Mouse (Mus musculus) neutrophil, adult 5-6 weeks (primary cell): ENCODE data around the gene Rnf223. TPM values are rescaled to one million over a fixed set of nuclear protein-coding genes. Genes with fewer than 3 reads are reported as not detected.
A peak's percentile ranks its signal among the peaks of the same experiment; 100 is the strongest.

Source experiments
- ATAC-seq: fragments of 151-379, 151-347 bp; 2 replicates; pipeline ENCODE4 v1.8.0; 2017; ENCODE audit warnings: mild to moderate bottlenecking, moderate TSS enrichment; ENCODE audit not compliant: insufficient number of reproducible peaks, poor library complexity, low FRiP score, severe bottlenecking; ENCODE audit errors: extremely low read depth
- total RNA-seq: library from RNA; stranded (forward); fragments of 200-1000 nt; gene quantifications from 2 replicates; pipeline ENCODE4 v1.2.3, GENCODE M21; 2017

Gene Rnf223
- total RNA-seq: 0.25 and 0.58 TPM in 2 replicates

DNA sequence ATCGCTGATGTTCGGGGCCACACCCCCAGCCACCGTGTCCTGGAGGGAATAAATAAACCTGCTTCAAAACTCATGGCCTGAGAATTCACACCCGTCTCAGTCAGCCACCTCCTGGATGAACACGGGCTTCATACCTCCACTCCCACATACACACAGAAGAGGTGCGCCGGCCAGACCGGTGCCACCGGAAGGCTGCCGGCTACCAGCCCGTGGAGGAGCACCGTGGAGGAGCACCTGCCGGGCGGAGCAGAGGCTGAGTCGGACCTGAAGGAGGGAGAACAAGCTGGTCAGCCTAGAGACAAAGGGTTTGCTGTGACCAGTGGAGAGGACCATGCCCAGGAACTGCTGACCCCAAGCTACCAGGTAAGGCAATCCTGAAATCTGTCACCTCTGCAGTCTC lies at the start of gene Rnf223:
TSS of gene Rnf223 (plus strand) at position 78 of the 400 bp plus-strand sequence.
- ATAC-seq: no peak

DNA sequence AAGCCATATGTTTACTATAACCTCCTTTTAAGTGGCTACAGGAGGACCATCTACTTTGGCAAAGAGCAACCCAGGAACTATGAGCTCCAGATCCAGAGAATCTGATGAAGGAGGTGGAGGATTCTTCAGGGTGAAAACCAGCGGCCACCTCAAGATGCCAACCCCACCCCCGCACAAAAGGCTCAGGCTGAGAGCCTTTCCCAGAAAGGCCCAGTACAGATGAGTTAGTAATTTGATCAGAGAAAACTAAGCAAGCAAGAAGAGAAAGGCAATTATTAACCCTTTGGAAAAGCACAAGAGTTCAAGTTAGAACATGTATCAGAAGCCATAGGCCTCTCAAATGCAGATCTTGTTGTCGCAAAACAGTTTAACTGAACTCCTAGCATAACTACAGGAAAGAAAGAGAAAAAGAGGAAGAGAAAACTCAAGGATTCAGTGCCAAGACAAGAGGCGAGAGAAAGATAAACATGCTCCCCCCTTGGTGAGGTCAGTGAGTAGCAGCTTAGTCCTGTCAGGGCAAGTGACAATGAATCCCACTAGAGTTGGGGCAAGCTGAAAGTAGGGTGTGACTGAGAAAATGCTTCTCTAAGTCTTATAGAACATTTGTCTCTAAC lies 47.6 kb upstream of the Rnf223 start:
- no peak for ATAC-seq

DNA sequence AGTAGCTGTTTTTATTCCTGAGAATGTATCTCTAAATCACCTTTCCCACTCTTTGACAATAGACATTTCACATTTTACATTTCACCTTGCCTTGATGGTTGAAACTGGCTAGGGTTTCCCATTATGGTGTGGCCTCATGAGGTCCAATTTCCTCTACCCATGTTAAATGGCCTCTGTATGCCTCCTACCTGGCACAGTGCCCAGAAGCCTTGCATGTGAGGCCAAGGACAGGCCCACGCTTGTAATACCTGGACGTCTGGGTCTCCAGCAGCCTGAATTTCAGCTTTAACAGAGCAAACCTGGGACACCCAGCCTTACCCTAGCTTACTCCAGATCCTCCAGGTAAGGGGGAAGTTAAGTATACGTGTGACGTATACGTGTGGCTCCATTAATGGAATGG lies 47.0 kb upstream of the Rnf223 start:
- ATAC-seq: no peak

DNA sequence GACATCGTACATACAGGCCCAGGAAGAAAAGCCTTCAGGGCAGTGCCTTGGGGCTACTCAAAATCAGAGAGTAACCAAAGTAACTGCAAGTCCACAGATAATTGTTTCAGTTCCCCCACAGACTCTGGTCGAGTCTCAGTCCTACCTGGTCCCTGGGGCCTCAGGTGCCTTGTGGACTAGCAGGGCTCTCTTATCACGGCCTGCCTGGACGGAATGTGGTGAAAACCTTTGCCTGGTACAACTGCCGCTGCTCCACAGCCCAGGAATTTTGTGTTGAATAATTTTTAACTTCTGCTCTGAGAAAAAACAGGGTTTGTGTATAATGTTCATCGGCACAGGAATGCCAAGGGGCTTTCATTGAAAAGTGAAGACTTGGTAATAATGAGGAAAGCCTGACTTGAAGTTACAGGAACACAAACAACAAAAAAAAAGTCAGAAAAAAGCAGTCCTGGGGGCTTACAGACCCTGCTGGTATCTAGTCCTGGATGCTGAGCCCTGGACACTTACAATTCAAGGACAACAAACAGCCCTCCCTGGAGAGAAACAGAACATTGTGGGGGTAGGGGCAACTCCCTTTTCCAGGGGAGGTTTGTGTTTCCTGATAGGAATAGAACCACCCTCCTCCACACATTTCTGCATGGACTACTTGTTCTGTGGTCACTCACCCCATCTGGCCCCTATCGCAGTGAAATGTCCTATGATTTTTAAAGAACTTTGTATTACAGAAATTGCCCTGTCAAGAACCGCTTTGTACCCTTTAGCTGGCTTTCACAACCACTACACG lies 46.0 kb upstream of the Rnf223 start:
- no peak for ATAC-seq

DNA sequence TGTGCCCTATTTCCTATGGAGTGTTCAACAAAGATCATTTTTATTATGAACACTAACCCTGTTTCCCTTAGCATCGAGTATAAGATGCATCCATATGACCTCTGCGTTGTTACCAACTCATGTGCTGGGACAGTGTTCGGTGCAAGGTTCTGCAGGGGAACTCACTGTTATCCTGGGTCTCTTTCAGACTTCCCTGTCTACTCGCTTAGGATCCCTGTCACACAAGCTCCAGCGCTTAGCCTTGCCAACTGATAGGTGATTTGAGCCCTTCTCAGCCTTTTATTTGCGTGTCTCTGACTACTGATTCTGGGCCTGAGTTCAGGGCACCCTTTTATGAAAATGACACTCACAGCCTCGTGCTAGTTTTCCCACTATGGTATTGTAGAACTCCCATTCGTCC lies 45.1 kb upstream of the Rnf223 start:
- ATAC-seq: no peak

DNA sequence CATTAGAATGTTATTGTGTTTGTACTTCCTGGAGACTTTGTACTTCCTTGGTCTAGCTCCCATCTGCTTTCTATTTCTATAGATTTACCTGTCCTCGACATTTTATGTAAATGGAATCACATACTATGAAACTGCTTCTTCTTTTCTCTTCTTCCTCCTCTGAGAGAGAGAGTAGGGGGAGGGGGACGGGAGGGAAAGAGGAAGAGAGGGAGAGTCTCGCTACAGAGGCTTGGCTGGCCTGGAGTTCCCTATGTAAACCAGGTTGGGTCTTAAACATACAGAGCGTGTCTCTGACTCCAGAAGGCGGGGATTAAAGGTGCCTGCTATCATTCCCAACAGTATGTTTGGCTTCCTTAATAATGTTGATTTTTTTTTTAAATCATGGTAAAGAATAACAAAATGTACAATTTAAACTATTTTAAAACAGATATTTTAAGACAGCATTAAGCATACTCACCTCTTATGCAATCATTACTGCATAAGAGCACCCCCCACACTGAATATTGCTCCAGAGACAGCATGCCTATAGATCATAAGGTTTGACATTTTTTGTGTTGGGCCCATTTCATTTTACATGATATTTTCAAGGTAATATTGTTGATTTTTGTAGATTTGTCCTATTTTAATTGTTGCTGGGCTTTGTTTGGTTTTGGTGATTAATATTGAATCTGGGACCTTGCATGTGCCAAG lies 42.8 kb upstream of the Rnf223 start:
- ATAC-seq: peak; percentile 84

DNA sequence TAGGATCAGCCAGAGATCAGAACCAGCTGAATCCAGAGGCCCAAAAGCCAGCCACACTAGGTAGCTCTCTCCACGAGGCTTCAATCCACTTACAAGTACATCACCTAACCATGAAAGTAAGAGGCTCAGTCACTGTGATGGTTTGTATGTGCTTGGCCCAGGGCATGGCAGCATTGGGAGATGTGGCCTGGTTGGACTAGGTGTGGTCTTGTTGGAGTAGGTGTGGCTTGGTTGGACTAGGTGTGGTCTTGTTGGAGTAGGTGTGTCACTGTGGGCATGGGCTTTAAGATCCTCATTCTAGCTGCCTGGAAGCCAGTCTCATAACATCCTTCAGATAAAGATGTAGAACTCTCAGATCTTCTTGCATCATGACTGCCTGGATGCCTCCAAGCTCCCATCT lies 39.1 kb upstream of the Rnf223 start:
- no peak for ATAC-seq

DNA sequence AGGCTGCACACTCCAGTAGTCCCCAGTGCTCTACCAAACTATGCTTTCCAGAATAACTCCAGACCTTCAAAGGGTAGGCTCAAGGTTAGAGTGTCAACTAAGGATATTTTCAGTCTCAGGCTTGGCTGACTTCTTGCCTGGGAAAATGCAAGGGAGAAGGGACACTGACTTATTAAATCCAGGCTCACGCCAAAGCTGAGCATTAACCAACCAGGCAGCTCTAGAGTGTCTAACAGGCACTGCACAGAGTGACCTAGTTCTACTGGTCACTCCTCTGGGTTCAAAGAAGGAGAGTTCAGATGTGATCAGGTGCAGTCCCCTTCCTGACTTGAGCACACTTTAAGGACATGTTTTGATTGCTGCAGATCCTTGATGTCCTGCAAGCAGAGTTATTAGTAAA lies 37.5 kb upstream of the Rnf223 start:
- no peak for ATAC-seq

DNA sequence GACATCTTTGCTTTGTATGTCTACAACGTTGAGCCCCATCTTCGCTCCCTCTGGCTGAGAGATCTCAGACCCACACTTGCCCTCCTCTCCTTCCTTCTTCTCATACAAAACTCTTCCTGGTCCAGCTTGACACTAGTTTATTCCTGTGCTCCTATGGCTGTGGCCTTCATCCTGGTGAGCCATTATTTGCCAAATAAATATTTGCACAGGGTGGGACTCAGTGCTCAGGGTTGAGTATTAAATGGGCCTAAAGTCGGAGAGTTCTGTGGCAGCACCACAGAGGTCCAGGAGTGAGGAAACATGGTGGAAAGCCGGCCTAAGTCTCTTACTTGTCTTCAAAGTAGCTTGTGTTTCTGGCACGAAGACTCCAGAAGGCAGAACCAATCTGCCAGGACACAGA lies 36.6 kb upstream of the Rnf223 start:
- no peak for ATAC-seq

DNA sequence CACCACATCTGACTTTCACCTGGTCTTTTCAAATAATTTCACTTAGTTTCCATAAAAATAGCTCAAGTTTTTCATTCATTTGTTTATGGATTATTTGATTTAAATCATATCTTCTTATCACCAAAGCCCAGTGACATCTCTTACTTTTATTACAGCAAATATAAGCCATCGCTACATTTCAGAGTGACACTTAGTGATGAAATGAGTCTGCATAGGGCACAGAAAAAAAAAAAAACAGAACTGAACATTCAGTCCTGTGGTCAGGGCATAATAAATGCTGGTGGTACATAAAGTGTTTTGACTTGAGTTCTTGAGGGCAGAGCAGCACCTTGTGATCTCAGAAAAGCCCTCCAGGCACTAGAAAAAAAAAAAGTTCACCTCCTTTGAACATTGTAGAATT lies 34.1 kb upstream of the Rnf223 start:
- ATAC-seq: no peak

DNA sequence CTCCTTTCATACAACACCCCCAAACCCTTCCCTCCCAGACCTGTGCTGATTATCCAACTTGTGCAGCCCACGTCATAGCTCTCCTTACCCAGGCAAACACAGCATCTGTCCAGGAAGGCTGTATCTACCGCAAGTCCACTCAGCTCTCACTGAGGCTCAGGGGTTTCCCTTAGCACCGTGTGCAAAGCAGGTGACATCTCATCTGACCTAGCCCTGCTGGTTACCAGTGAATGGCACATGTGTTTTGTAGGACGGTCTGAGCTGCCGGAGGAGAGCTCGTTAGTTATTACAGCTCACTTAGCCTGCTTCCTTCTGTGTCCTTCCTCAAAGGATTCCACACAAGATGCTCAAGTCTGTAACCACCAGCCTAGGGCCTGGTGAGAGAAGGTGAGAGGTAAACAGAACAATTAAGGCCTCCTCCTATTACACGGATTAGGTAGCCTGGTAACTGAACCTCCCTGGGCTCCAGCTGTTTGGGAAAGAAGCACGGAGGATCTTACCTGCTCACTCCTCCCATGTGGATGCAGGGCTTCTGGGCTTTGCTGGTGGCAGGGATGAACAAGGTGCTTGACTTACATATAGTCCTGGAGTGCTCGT lies 32.4 kb upstream of the Rnf223 start:
- no peak for ATAC-seq

DNA sequence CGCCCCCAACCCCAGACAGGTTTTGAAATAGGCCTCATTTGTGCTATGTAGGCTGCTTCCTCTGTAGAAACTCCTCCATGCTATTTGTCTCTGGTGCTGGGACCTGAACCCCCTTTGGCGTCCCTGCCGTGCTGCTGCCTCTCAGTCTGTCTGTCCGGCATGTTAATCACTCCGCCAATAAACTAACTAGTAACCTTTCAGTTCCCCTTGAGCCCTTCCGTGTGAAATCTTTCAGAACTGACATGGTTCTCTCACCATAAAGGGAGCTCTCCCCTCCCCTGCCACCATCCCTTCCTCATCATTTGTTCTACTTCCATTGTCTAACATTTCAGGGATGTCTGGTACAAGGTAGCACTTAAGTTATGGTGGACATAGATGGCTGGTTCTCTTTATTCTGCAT lies 30.9 kb upstream of the Rnf223 start:
- no peak for ATAC-seq

DNA sequence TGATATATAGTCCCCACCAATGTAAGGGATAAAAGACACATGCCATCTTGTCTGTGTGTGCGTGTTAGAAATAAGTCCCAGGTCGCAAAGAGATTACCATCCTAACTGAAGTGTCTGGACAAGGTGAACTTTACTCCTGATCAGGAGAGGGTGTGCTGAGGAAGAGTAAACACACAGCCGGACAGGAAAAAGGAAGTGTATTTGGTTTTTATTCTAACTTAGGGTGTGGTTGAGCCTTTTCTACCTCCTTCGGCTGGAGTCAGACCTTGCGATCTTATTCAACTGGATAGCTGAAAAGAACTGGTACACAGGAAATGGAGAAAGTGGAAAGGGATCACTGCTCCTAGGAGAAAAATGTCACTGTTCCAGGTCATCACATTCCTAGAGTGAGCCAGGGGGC lies 29.8 kb upstream of the Rnf223 start:
- ATAC-seq: no peak

DNA sequence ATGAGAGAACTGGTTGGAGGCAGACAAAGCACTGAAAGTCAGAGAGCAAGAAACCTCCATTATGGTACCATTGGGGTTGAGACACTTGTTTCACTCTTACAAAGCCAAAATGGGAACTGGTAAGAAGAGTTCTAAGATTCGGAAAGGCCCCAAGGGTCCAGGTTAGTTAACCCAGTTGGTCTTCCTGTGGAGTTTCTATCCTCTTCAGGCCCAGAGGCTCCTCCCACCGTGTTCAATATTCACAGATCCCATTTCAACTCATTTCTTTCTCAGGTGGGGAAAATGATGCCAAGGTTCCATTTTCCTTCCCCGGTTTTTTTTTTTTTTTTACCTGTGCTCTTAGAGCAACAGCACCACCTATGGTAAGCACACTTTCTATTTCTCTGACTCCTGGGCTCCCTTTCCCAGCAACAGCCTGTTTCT lies 28.8 kb upstream of the Rnf223 start:
- no peak for ATAC-seq

DNA sequence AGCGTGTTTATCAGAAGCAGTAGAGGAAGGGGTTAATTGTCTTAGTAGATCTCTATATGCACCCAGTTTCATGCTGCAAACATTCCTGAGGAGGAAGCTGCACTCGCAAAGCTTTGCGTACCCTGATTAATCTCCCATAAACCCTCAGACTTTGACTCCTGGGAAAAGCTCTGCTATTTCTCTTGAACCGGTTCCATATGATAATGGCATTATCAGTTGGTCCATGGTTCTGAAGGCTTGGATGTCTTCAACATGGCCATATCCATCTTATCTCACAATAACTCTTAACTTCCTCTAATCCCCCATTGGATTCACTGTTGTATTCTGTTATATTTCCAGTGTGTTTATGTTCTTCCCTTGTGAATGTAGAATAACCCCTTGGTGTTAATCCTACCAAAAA lies 27.0 kb upstream of the Rnf223 start:
- no peak for ATAC-seq

DNA sequence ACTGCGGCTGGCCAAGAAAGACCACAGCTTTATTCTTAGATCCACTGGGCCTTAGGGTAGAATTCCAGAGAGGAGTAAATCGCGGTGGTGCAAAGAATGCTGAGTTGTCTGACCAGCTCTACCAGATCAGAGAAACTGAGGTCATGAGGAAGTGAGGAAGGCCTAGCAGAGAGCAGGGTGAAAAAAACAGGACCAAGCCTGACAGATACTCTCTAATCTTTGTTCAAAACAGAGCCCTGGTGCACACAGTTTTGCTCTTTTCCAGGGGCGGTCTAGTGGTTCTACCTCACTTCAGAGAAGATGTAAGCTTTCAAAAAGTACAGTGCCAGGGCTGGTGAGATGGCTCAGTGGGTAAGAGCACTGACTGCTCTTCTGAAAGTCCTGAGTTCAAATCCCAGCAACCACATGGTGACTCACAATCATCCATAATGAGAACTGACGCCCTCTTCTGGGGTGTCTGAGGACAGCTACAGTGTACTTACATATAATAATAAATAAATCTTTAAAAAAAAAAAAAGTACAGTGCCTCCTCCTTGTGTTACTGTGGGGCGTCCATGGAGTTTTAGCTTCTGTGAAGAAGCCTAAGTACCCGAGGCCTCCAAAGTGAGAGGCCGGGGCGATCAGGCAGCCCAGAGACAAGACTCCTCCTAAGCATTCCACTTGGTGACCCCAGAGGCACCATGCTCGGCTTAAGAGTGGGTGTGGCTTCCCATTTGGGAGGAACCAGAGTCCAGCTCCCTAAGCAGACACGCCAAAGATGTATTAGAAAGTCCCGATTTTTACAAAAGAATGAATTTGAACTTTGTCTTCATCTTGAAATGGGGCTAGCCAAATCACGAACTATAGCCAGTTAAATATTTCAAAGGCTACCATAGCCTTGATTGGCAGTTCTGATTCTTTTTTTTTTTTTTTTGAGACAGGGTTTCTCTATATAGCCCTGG lies 21.4 kb upstream of the Rnf223 start:
- ATAC-seq: no peak

DNA sequence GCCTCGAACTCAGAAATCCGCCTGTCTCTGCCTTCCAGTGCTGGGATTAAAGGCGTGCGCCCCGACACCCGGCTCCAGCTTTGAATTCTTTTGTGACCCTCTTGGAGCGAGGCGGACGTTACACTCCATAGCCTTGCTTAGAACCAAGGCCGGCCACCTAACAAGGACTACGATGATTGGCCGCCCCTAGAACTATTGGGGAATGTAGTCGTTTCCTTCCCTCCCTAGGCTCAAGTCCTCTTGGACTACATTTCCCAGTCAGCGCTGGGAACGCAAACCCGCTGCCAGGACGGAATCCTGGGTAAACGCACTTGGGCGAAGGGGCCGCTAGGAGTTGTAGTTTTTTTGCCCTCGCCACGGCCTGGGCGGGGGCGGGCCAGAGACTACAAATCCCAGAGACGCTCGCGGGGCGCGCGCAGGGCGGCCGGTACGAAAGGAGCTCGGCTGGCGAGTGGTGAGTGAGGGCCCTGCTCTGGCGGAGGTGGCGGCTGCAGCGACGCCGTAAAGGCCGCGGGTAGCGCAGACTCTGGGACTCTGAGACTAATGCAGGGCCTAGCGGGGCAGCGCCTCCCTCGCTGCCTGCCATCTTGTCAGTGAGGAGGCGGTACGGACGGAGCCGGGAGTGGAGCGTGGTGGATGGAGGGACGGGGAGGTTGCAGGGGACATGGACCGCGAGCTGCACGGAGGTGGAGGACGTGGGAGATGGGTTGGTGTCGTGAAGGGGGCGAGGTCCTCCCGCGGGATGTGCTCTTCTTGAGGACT lies 20.6 kb upstream of the Rnf223 start, which contains the start of gene 9430015G10Rik:
TSS of gene 9430015G10Rik (plus strand) at position 413 of the 762 bp plus-strand sequence.
- peak; percentile 97 for ATAC-seq

DNA sequence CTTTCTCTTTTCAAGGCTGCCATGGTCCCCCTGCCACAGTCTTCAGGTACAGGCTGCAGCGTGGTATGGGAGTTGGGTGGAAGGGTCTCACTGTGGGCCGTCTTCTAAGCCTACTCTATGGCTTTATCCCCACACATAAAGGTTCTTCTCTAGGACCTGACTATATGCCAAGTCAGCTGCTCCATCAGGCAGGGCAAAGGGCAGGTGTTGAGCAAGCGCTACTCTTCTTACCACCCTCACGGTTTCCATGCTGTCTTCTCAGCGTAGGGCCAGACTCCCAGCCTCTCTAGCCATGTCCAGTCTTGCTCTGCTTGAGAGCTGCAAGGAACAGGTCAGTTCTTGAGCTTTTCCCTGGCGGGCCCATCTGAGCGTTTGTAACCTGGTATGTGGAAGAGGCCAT lies 6.2 kb upstream of the Rnf223 start:
- ATAC-seq: no peak
